Mouse (Mus musculus) gonadal fat pad, adult 2 months (tissue): ENCODE results near the gene Pam. TPM values are rescaled to one million over a fixed set of nuclear protein-coding genes. Genes with fewer than 3 reads are reported as not detected.

Source experiments
- DNase-seq: peaks from one replicate; pipeline ENCODE4 v3.0.0-alpha.2; 2012; ENCODE audit warnings: low read depth
- polyA plus RNA-seq: library from polyadenylated mRNA; depleted of rRNA; stranded (reverse); fragments of >200 nt; gene quantifications from 2 replicates; pipeline ENCODE4 v1.2.3, GENCODE M21; 2012

The Pam gene
- polyA plus RNA-seq, 1 experiment = 32.0 TPM

GRCm38 (mm10) chr1:97833466-97834353 lies 261.7 kb downstream of the Pam start:
- no peak for DNase-seq

GRCm38 (mm10) chr1:97828087-97828486 lies 267.4 kb downstream of the Pam start:
- no peak for DNase-seq

GRCm38 (mm10) chr1:97827566-97827965 lies 267.9 kb downstream of the Pam start:
- DNase-seq = no peak

GRCm38 (mm10) chr1:97822904-97823303 lies 272.5 kb downstream of the Pam start:
- no peak for DNase-seq

GRCm38 (mm10) chr1:97822203-97822602 lies 273.2 kb downstream of the Pam start:
- DNase-seq = no peak

GRCm38 (mm10) chr1:97821282-97821681 lies 274.2 kb downstream of the Pam start:
- no peak for DNase-seq

- DNase-seq = no peak
Observed at GRCm38 (mm10) chr1:97809255-97809912, 286.1 kb downstream of the Pam start.

GRCm38 (mm10) chr1:97804520-97804919 lies 290.9 kb downstream of the Pam start:
- no peak for DNase-seq

GRCm38 (mm10) chr1:97802207-97802902 lies 293.1 kb downstream of the Pam start:
- no peak for DNase-seq

- no peak for DNase-seq
Observed at GRCm38 (mm10) chr1:97795936-97796335, 299.5 kb downstream of the Pam start.

GRCm38 (mm10) chr1:97794110-97794509 lies 301.3 kb downstream of the Pam start:
- no peak for DNase-seq

GRCm38 (mm10) chr1:97788490-97788889 lies 307.0 kb downstream of the Pam start:
- DNase-seq = no peak

GRCm38 (mm10) chr1:97787674-97788073 lies 307.8 kb downstream of the Pam start:
- no peak for DNase-seq

GRCm38 (mm10) chr1:97785685-97786393 lies 309.6 kb downstream of the Pam start:
- no peak for DNase-seq

GRCm38 (mm10) chr1:97784928-97785327 lies 310.5 kb downstream of the Pam start:
- DNase-seq = no peak

GRCm38 (mm10) chr1:97781674-97782073 lies 313.8 kb downstream of the Pam start:
- no peak for DNase-seq

- DNase-seq = no peak
Observed at GRCm38 (mm10) chr1:97773973-97774372, 321.5 kb downstream of the Pam start.

- DNase-seq = no peak
Observed at GRCm38 (mm10) chr1:97773362-97773761, 322.1 kb downstream of the Pam start.

GRCm38 (mm10) chr1:97771727-97772126 lies 323.7 kb downstream of the Pam start:
- no peak for DNase-seq

- peak; percentile 14 for DNase-seq
Observed at GRCm38 (mm10) chr1:97771118-97771517, 324.3 kb downstream of the Pam start.

- peak; percentile 76 for DNase-seq
Observed at GRCm38 (mm10) chr1:97769904-97770753, 325.3 kb downstream of the Pam start, which contains the start of the genes Gin1 and Ppip5k2. TSS of gene Gin1 (plus strand) at chr1:97770172. TSS of gene Ppip5k2 (minus strand) at chr1:97770411.
